Mouse (Mus musculus): ENCODE measurements at regions not wholly inside any gene's neighbourhood (a gene's known extent, or its start where the extent isn't known, plus 50 kb on each side); places are given as distances from the start of the nearest gene placed in this dataset.
A peak's percentile ranks its signal among the peaks of the same experiment; 100 is the strongest.
"Not testable (repeated sequence)": the region's sequence is repeated elsewhere in the genome, so short reads cannot be mapped to it uniquely, and the experiment has no call there.

- peak in 1 of 2 experiments; percentile 30 for DNase-seq (ENCODE audit: low spot score in 2 of 2)
Observed at GRCm38 (mm10) chr10:14333344-14333743, 212.1 kb downstream of the Adgrg6 start.

GRCm38 (mm10) chr10:14332688-14333117 is 212.8 kb downstream of the Adgrg6 start:
- DNase-seq (ENCODE audit: low spot score in 2 of 2): peak; percentile 9 to 30

- no peak for DNase-seq (ENCODE audit: low spot score in 2 of 2)
Observed at GRCm38 (mm10) chr10:14328846-14329245, 216.6 kb downstream of the Adgrg6 start.

GRCm38 (mm10) chr10:14326229-14326628 is 219.2 kb downstream of the Adgrg6 start:
- no peak for DNase-seq (ENCODE audit: low spot score in 2 of 2)

GRCm38 (mm10) chr10:14321503-14321902 is 224.0 kb downstream of the Adgrg6 start:
- peak; percentile 69 to 72 for DNase-seq (ENCODE audit: low spot score in 2 of 2)

GRCm38 (mm10) chr10:14315232-14315631 is 230.2 kb downstream of the Adgrg6 start:
- peak in 1 of 2 experiments; percentile 28 for DNase-seq (ENCODE audit: low spot score in 2 of 2)

GRCm38 (mm10) chr10:14314607-14315006 is 230.9 kb downstream of the Adgrg6 start:
- peak; percentile 55 to 86 for DNase-seq (ENCODE audit: low spot score in 2 of 2)

- DNase-seq (ENCODE audit: low spot score in 2 of 2): peak in 1 of 2 experiments; percentile 38
Observed at GRCm38 (mm10) chr10:14314004-14314581, 231.4 kb downstream of the Adgrg6 start.

- DNase-seq (ENCODE audit: low spot score in 2 of 2): no peak
Observed at GRCm38 (mm10) chr10:14312959-14313358, 232.5 kb downstream of the Adgrg6 start.

- no peak for DNase-seq (ENCODE audit: low spot score in 2 of 2)
Observed at GRCm38 (mm10) chr10:14311962-14312361, 233.5 kb downstream of the Adgrg6 start.

- DNase-seq (ENCODE audit: low spot score in 2 of 2): no peak
Observed at GRCm38 (mm10) chr10:14306811-14307210, 238.6 kb downstream of the Adgrg6 start.

GRCm38 (mm10) chr10:14303476-14303875 is 242.0 kb downstream of the Adgrg6 start:
- no peak for DNase-seq (ENCODE audit: low spot score in 2 of 2)

GRCm38 (mm10) chr10:14296147-14296546 is 249.3 kb downstream of the Adgrg6 start:
- DNase-seq (ENCODE audit: low spot score in 2 of 2): no peak

- DNase-seq (ENCODE audit: low spot score in 2 of 2): not testable (repeated sequence)
Observed at GRCm38 (mm10) chr10:14292701-14293100, 252.8 kb downstream of the Adgrg6 start.

GRCm38 (mm10) chr10:14287551-14287950 is 257.9 kb downstream of the Adgrg6 start:
- DNase-seq (ENCODE audit: low spot score in 2 of 2): no peak

- no peak for DNase-seq (ENCODE audit: low spot score in 2 of 2)
Observed at GRCm38 (mm10) chr10:14276631-14277030, 268.8 kb downstream of the Adgrg6 start.

- DNase-seq (ENCODE audit: low spot score in 2 of 2): no peak
Observed at GRCm38 (mm10) chr10:14275477-14275876, 270.0 kb downstream of the Adgrg6 start.

- no peak for DNase-seq (ENCODE audit: low spot score in 2 of 2)
Observed at GRCm38 (mm10) chr10:14270008-14270407, 275.5 kb downstream of the Adgrg6 start.

- peak in 1 of 2 experiments; percentile 12 for DNase-seq (ENCODE audit: low spot score in 2 of 2)
Observed at GRCm38 (mm10) chr10:14267641-14268040, 277.8 kb downstream of the Adgrg6 start.

GRCm38 (mm10) chr10:14239670-14240069 is 273.8 kb downstream of the Hivep2 start:
- no peak for DNase-seq (ENCODE audit: low spot score in 2 of 2)

GRCm38 (mm10) chr10:14234896-14235604 is 269.2 kb downstream of the Hivep2 start:
- DNase-seq (ENCODE audit: low spot score in 2 of 2): no peak

GRCm38 (mm10) chr10:14234005-14234602 is 268.2 kb downstream of the Hivep2 start:
- no peak for DNase-seq (ENCODE audit: low spot score in 2 of 2)

GRCm38 (mm10) chr10:14233335-14233734 is 267.5 kb downstream of the Hivep2 start:
- DNase-seq (ENCODE audit: low spot score in 2 of 2): no peak
